Mouse (Mus musculus) mesoderm, embryonic 11.5 days (tissue): Measurements from ENCODE around the gene Cog2.

Experiments used
- DNase-seq: peaks from one replicate; pipeline ENCODE4 v3.0.0-alpha.2; 2012; ENCODE audit warnings: low read depth, low spot score

Cog2 gene

GRCm38 (mm10) chr8:124516525-124516924, 4.0 kb upstream of the Cog2 start:
- DNase-seq = no peak

- DNase-seq = no peak
Observed at GRCm38 (mm10) chr8:124517142-124517541, 3.4 kb upstream of the Cog2 start.

GRCm38 (mm10) chr8:124521946-124522345, 1.4 kb downstream of the Cog2 start:
- DNase-seq = no peak

GRCm38 (mm10) chr8:124526261-124526660, 5.7 kb downstream of the Cog2 start:
- no peak for DNase-seq

GRCm38 (mm10) chr8:124530076-124530475, 9.5 kb downstream of the Cog2 start:
- no peak for DNase-seq

- no peak for DNase-seq
Observed at GRCm38 (mm10) chr8:124530556-124530955, 10.0 kb downstream of the Cog2 start.

- DNase-seq = no peak
Observed at GRCm38 (mm10) chr8:124530996-124531395, 10.4 kb downstream of the Cog2 start.

- DNase-seq = no peak
Observed at GRCm38 (mm10) chr8:124532626-124533025, 12.1 kb downstream of the Cog2 start.

GRCm38 (mm10) chr8:124535451-124535850, 14.9 kb downstream of the Cog2 start:
- DNase-seq = no peak

- DNase-seq = no peak
Observed at GRCm38 (mm10) chr8:124540906-124541305, 20.3 kb downstream of the Cog2 start.

- no peak for DNase-seq
Observed at GRCm38 (mm10) chr8:124542001-124542400, 21.4 kb downstream of the Cog2 start.

- DNase-seq = no peak
Observed at GRCm38 (mm10) chr8:124543272-124543671, 22.7 kb downstream of the Cog2 start.

GRCm38 (mm10) chr8:124546371-124546770, 25.8 kb downstream of the Cog2 start:
- DNase-seq = no peak

- no peak for DNase-seq
Observed at GRCm38 (mm10) chr8:124546815-124547214, 26.2 kb downstream of the Cog2 start.

- no peak for DNase-seq
Observed at GRCm38 (mm10) chr8:124547269-124547668, 26.7 kb downstream of the Cog2 start.

GRCm38 (mm10) chr8:124548187-124548586, 27.6 kb downstream of the Cog2 start:
- DNase-seq = no peak

- no peak for DNase-seq
Observed at GRCm38 (mm10) chr8:124551011-124551661, 30.6 kb downstream of the Cog2 start.

GRCm38 (mm10) chr8:124555113-124555750, 34.7 kb downstream of the Cog2 start:
- no peak for DNase-seq

- DNase-seq = no peak
Observed at GRCm38 (mm10) chr8:124556164-124556563, 35.6 kb downstream of the Cog2 start.

- DNase-seq = peak; percentile 43
Observed at GRCm38 (mm10) chr8:124556658-124557057, 36.1 kb downstream of the Cog2 start.

GRCm38 (mm10) chr8:124557476-124557875, 36.9 kb downstream of the Cog2 start:
- no peak for DNase-seq

- no peak for DNase-seq
Observed at GRCm38 (mm10) chr8:124567126-124567525, 46.6 kb downstream of the Cog2 start.

- no peak for DNase-seq
Observed at GRCm38 (mm10) chr8:124567584-124567983, 47.0 kb downstream of the Cog2 start.
